Mouse (Mus musculus) C2C12 (cell line): ENCODE results near the gene Atp10b.
A peak's percentile ranks its signal among the peaks of the same experiment; 100 is the strongest.

Experiments
- CEBPB ChIP-seq: IDR thresholded peaks from one replicate; pipeline ENCODE4 v1.6.1; 2011; ENCODE audit warnings: low read depth, mild to moderate bottlenecking, control low read depth, moderate library complexity
- CTCF ChIP-seq: IDR thresholded peaks from one replicate; pipeline ENCODE4 v1.5.1; 2011; ENCODE audit not compliant: control insufficient read depth, insufficient read depth, insufficient read length
- MAX ChIP-seq: IDR thresholded peaks from one replicate; pipeline ENCODE4 v1.6.1; 2011; ENCODE audit warnings: mild to moderate bottlenecking, control low read depth
- MYOD1 ChIP-seq: IDR thresholded peaks from one replicate; pipeline ENCODE4 v1.6.1; 2011; ENCODE audit warnings: low read depth; ENCODE audit not compliant: control insufficient read depth, insufficient read length
- MYOG ChIP-seq: IDR thresholded peaks from one replicate; pipeline ENCODE4 v1.6.1; 2011; ENCODE audit not compliant: control insufficient read depth, insufficient read length; ENCODE audit errors: extremely low read depth
- USF1 ChIP-seq: IDR thresholded peaks from one replicate; pipeline ENCODE4 v1.6.1; 2011; ENCODE audit warnings: low read depth, mild to moderate bottlenecking, control low read depth, moderate library complexity

DNA sequence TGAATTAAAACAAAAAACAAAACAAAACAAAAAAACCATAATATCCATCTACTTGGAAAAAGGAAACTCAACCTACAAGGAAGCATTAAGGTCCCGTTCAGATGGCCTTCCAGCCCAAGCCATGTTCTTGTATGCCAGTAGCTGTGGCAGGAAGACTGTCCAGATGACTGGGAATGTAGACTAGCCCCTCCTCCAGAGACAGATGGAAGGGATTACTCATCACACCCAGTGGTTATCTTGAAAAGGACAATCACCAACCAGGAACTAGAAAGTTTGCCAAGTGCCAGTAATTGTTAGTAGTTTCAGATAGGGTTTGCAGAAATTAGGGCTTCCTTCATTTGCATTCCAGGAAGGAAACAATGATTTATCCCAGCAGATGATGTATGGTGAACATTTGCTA, 33.1 kb downstream of the Atp10b start:
- TF ChIP-seq USF1 (no peak), CTCF (no peak), MYOG (no peak), CEBPB (no peak), MAX (no peak), MYOD1 (peak; percentile 88)
